Mouse (Mus musculus) layer of hippocampus, adult 18-20 months (tissue): Measurements from ENCODE around the gene Ifnab. TPM values are rescaled to one million over a fixed set of nuclear protein-coding genes. Genes with fewer than 3 reads are reported as not detected.

ENCODE experiments used
- DNase-seq, 2 experiments: peaks; one replicate each; pipeline ENCODE4 v3.0.0; 2022; ENCODE audit warnings: low spot score in 2 of 2
- long read RNA-seq: library from polyadenylated mRNA; stranded (forward); transcript quantifications from one replicate; pipeline ENCODE4 v2.0.0, GENCODE M21; 2021
- total RNA-seq, 2 experiments: library from RNA; stranded (reverse); gene quantifications; 2 replicates each; pipeline ENCODE4 v1.2.3; 2021

Ifnab gene
- total RNA-seq = not detected
- long read RNA-seq = 0 reads

DNA sequence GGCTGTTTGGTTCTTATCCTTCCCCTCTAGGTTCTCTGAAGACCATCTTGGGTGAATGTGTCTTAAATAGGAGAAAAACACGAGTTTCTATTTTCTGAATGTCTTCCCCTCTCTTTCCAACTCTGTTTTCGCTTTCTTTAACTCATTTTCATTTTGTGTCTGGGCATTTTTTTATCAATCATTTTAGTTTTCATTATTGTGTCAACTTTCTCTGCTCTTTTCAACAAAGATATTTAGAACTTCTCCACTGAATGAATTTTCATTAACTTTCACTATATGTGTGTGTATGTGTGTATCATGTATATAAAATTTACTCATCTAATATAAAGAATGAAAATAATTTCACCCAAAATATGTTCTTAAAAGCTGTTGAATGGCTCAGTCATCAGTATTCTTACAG, at the start of gene Ifnab:
Gene Ifnab, minus strand, starts transcription at position 101 of the 400 bp plus-strand sequence.
- DNase-seq = no peak

DNA sequence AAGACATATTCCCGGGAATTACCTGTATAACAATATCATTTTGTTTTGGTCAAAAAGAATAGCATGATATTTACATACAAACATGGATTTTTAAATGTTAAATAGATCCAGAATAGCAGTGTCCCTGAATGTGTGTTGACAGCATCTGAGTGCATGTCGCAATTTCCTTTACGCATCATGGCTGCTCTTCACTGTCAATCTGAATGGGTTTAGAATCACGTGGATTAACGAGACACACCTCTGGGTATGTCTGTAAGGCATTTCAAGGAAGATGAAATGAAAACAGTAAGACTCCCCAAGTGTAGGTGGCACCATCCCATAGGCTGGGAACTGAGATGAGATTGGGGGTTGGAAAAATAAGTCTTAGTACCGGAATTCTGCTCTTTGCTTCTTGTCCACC, 47.9 kb upstream of the Ifnab start:
- DNase-seq = no peak

DNA sequence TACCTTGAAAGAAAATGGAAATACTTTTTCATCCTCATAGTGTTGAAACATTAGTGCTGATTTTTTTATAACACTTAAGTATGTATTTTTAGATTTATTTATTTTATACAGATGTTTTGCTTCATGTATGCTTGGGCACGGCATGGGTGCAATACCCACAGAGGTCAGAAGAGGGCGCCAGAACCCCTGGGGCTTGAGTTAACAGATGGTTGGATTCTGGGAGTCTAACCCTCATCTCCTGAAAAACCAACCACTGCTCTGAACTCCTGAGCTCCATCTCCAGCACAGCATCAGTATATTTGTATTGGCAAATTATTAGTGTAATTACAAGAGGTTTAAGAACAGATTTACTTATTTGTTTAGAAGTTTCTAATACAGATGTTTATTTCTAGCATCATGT, 47.3 kb upstream of the Ifnab start:
- peak in 1 of 2 experiments; percentile 57 for DNase-seq

DNA sequence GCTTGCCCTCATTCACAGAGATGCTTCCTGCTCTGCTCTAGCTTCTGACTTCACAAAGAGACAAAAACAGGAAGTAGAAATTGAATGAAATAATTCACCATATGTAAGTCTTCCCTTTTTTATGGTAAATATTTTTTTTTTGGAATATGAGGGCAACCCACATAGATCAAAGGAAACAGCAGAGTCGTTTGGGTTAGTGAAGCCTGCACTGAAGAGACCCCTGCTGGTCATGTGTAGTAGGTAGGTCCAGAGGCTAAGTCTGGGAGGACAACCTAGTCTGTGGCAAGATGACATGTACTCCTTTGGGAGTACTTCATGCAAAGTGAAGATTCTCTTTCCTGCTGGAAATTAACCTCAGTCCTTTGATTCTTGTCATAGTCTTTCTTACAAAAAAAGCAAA, 36.2 kb upstream of the Ifnab start:
- no peak for DNase-seq

DNA sequence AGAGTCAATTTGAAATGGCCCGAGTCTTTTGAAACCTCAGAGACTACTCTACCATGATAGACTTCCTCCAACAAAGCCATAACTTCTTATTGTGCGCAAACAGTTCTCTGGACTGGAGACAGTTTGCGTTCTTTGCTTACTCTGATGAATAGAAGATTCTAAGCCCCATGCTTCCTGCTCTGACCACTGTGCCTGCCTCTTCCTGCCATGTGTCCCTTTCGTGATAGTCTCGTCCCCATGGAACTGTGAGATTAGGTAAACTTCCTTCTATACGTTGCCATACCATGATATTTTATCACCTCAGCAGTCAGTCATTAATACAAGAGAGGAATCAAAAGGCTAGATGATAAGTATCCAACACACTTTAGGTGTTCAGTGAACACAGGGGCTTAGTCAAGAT, 35.6 kb upstream of the Ifnab start:
- no peak for DNase-seq

DNA sequence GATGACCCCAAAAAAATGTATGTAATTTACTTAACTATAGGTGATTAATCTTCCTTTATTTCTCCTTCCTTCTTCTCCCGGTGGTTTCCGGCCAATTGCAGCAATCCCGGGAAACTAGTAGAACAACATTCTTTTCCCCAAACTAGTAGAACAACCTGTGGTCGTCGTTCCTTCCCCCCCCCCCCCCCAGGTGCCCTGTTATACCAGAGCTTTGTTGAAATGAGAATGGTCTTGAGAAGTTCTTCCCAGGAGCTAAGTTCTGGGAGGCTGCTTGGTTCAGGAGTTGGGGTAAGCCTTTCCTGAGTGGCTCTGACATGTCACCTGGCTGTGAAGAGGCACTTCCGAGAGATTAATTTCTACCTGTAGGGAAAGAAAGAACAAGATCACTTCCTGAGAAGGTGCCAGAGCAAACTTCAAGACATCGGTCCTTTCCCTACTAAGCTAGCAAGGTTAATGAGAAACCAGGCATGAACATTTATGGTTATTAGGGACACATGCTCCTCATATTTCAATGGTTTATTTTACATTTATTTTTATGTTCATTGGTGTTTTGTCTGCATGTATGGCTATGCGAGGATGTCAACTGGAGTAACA, 32.4 kb upstream of the Ifnab start:
- DNase-seq = no peak

DNA sequence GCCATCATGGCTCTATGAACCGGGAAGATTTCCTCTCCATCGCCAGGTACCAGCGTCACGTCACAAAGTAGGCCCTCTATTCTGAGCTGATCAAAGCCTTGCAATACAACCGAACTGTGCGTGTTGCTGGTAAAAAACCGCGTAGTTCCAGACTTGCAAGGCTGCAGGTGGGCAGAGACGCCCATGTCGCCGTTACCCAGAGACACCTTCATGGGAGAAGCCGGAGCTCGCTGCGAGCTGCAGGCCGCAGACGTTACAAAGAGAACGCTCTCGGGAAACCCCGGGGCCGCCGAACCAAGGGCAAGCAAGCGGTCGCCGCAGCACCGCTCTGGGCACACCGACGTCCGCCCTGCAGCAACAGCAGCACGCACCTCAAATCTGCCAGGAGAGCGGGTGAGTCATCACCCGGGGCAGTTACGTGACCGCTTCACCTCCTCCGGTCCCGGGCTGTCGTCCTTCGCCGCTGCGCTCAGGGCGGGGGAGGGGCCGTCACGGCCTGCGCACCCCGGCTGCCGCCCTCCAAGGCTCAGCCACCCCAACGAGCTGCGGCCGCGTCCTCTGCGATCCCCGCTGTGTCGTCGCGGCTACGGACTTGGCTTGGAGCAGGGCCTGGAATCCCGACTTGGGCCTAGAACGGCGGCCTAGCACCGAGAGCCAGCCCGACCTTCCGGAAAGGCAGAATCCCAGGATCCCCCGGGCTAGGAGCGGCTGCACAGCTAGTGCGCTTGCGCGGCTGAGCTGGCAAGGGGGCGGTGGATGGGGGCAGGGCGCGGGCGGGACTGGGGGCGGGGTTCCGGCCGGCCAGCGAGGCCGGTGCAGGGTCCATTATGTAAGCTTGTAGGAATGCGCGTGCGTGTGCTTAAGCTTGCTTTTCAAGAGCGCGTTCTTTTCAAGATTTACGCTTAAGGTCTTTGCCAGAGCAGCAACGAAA, 30.9 kb upstream of the Ifnab start, which contains the start of the genes Gm26566 and Klhl9:
Gene Gm26566, plus strand, starts transcription at position 15 of the 931 bp plus-strand sequence.
Gene Klhl9, minus strand, starts transcription at position 675 of the 931 bp plus-strand sequence.
- DNase-seq = peak; percentile 86 to 90

DNA sequence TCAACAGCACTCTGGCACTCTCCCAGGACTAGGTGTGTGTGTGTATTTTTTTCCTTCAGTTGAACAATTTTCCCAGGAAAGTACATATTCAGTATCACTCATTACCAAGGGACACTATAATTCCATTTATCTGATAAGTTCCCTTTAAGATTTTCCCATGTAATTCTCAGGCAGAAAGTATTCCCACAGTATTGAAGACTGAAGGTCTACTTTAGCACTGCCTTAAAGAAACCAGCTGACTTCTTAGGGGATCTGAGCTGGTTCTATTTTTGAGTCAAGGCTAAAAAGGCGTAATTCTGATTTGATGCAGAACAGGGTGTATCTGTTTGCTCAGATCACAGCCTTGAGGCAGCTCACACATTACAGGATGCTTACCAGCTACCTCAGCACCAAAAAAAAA, 27.6 kb upstream of the Ifnab start:
- DNase-seq = no peak

DNA sequence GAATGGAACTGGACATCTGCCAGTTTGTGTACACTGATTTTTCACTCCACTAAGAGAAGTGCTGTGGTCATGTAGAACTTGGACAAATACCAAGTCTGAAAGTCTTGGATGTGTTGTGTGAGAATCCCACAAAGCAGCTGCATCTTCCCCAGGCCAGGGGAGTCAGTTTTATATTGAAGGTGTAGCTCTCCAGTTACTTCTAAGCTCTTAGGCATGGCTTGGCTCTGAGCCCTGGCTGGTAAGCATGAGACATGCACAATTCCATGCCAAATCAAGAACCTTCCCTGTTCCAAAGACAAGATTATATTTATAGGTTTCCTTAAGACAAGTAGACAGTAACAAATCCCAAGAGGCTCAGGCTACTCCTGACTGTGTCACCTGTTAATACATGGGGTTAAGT, 23.9 kb upstream of the Ifnab start:
- DNase-seq = no peak

DNA sequence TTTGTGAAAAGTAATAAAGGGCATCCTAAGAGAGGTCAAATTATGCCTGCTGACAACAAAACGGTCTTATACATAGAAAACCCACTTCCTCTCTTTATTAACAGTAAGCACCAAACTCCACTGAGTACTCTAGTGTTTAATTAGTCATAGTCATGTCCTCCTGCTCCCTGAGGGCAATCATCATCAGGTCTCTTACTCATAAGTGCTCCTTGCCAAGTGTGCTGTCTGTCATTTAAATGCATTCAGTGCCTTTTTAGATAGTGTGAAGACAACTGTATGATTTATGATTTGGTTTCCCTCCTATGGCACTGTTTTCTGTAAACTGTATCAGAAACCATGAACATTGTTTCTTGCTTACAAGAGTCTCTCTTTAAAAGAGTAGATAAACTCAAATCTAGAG, 23.1 kb upstream of the Ifnab start:
- no peak for DNase-seq

DNA sequence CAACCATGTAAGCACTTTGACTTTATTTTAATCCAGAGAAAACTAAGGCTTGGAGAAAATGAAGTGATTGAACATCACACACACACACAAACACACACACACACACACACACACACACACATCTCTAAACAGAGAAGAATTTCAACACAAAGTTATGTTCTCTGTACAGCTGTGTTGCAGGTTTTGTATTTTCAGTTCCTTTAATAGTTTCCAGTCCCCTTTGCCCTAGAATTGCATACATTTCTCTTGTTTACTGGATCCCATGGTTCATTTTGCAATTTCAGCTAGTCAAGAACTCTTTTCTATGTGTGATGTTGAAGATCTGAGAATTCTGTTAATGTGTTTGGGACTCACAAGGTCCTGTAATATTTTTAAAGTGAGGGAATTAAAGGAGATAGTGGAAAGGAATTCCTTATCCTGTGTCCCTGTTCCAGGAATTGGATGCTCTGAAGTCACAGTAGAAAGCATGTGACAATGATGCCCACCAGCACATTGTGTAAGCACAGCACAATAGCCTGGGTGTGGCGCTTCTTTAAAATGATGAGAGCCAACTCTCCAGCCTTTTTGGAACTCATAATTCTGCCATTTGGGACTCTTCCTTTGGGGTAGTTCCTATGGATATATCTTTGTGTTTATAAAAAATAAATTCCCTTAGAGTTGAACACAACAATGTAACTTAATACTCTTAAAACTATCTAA, 16.1 kb upstream of the Ifnab start:
- DNase-seq = no peak

DNA sequence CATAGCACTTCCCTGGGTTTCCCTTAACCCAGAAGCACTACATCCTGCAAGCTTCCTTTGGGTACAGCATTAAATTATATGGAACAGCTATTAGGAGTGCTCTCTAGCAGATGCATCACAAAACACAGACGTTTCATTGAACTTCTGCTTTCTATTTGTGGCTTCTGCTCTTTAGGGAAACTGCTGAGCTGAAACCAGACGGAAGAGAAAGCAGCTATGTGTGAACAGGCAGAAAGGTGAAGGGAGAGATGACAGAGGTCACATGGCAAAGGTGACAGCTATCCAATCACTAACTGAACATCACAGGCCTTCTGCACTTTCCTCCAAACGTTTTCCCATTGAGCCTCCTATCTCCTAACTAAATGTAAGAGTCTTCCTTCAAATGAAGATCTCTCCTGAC, 14.8 kb upstream of the Ifnab start:
- DNase-seq = no peak

DNA sequence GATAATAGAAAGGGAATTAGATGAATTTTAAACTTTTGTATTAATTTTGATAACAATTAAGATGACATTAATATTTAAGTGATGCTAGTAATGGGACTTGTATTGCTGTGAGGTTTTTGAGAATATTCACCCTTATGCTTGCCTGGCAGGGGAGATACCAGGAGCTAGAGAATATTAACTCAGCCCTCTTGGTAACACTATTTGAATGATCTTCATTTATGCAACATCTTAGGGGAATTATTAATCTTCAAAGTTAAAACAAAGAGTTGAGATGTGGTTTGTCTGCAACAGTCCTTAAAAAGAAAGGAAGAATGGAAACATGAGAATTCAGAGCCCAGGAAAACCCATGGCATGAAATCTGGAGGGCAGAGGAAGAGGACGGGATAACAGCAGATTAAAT, 8.1 kb upstream of the Ifnab start:
- no peak for DNase-seq

DNA sequence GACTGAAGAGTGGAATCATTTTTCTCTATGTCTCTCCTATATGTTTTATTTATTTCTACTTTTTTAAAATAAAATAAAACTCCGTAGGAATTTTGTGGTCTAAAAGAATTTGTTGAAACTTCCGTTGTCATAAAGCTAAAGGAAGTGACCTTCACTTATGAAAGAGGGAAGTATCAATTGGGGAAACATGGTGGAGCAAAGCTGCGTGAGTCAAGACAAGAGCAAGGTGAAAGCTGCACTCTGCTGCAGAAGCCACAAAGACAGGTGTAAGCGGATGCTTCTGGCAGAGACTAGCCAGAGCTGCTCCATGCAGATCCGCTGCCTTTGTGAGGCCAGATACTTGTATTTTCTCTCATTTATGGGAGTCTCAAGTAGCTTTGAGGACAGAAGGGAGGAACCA, 7.6 kb upstream of the Ifnab start:
- DNase-seq = no peak

DNA sequence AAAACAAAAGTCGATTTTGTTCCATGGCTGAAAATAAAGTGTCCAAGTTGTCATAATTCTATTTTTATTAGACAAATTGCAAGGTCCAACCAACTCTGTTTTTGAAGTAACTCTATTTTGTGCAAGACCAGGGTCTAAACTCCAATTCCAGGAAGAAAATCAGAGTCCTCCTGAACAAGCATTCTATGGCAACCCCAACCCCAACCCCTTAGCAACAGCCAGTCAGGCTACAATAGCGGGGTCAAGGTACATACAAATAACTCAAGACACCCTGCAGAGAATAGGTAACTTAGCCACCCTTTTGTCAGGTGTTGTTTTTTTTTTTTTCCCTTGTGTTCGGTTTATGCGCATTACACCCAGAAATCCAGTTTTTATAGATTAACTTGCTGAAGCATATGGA, 6.6 kb upstream of the Ifnab start:
- DNase-seq = no peak

DNA sequence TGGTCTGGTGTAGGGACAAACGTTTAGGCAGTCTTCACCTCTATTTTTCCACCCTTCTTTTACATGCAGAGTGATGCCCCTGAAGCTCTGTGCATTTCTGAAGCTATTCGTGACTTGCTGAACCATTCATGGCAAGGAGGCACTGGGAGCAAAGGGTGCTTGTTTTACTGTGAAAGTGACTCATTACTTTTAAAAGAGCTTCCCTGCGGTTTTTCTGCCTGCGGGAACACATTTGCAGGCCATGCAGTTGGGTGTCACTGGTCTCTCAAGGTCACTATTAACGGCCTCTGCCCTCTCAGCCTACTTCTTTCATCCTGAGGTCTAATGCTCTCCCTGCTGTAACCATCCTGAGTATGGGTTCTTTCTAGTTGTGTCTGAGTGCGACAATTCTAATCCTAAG, 5.9 kb upstream of the Ifnab start:
- no peak for DNase-seq

DNA sequence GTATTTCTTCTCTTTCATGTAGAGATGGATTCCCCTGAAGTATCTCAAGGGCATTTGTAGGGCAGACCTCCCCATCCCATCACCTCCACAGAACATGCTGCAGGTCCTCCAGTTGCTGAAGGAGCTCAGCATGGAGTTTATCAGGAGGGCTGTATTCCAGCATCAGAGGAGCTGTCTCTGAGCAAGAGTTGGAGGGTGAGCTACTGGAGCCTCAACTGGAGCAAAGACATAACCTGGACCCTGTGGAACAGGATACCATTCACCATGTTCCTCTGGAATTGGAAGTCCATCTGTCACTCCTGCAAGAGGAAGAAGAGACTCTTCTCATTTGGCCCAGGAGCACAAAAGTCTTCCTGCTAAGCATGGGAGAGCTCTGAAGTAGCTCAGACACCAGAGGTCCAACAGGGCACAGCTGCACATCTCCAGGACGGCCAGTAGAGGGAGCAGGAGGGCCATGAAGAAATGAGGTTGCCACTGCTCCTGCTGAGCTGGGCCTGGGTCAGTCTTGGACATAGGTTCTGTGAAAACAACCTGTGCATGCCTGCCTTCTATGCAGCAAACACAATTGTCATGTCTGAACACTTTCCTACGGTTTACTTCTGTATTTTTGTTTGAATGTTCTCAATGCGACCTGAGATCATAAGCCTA, 5.2 kb upstream of the Ifnab start:
- DNase-seq = peak; percentile 37 to 82

DNA sequence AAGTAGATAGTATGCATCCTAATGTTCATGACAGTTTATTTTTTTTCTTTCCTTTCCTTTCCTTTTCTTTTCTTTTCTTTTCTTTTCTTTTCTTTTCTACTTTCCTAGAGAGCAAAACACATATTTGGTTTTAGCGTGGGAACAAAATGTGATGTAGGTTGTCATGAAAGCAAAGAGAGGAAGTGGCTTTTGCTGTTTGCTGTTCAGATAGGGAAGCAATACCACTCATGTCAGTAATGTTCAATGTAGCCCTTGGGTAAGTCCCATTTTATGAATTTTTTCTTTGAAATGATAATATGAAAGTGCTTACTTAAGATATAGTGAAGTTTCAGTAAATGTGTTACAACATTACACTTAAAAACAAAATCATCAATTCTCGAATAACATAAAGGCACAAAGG, 2.2 kb upstream of the Ifnab start:
- no peak for DNase-seq

DNA sequence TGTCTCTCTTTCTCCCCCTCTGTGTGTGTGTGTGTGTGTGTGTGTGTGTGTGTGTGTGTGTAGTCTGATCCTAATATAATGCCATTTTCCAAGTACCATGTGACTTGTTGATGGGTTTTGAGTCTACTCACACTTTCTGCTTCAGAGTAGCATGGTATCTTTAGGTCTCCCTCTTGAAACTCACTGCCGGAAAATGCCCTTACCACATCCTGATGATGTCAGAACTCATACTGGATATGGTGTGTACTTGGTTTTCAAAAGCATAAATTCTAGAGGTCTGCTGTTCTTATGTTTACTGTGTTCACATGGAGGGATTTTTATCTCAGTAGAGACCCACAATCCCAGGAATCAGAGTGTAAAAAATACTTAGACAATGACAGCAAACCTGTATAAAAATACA, 1.4 kb upstream of the Ifnab start:
- no peak for DNase-seq

DNA sequence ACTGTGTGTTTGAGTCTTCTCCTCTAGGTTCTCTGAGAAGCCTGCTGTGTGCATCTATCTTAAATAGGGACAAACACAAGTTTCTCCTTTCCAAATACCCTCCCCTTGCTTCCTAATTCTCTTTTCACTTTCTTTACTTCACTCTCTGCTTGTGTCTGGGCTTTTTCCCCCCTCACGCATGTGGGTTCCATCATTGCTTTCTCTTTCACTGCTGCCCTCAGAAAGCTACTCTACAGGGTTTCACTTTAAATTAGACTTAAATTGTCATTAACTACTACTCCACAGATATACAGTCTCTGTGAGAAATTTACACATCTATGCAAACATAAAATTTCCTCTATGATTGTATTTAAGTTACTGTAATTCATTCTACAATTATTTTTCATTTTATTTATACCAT, 7.3 kb downstream of the Ifnab start, which contains the start of gene Ifna2:
Gene Ifna2, minus strand, starts transcription at position 101 of the 400 bp plus-strand sequence.
- no peak for DNase-seq

DNA sequence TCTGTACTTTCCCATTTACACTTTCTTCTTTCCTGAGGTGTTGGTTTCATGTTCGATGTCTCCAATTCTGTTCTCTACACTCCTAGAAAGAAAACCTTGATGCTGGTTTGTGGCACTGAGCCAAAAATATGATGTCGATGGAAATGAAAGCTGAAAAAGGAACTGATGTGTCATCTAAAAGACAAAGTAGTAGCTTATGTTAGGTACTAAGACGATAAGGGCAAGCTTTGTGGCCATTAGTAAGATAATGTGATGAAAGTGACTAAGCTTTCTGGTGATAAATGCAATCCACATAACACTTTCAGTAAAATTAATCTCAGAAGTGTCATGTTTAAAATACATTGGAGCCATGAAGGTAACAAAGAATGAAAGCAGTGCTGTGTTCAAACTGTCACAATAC, 9.8 kb downstream of the Ifnab start:
- DNase-seq = no peak
